Mouse (Mus musculus) kidney, adult 2 months (tissue): Measurements from ENCODE around the gene Cst12. TPM values are rescaled to one million over a fixed set of nuclear protein-coding genes. Genes with fewer than 3 reads are reported as not detected.

Experiments
- DNase-seq: peaks from one replicate; pipeline ENCODE4 v3.0.0; 2021
- H3K27ac ChIP-seq: fragments of 200-500 bp; 2 replicates; pipeline ENCODE4 v1.5.1; 2012; ENCODE audit warnings: low read depth, low read length, control low read depth, inconsistent platforms; ENCODE audit not compliant: insufficient read depth
- H3K27me3 ChIP-seq: fragments of 200-500 bp; replicated peaks from 2 replicates; pipeline ENCODE4 v1.6.1; 2012; ENCODE audit warnings: mild to moderate bottlenecking, moderate library complexity, low read length, inconsistent platforms; ENCODE audit not compliant: control insufficient read depth, insufficient read depth
- H3K36me3 ChIP-seq: fragments of 200-500 bp; 2 replicates; pipeline ENCODE4 v1.6.1; 2012; ENCODE audit warnings: mild to moderate bottlenecking, moderate library complexity, low read length, inconsistent platforms; ENCODE audit not compliant: control insufficient read depth, insufficient read depth
- H3K4me1 ChIP-seq: fragments of 200-500 bp; 2 replicates; pipeline ENCODE4 v1.6.1; 2011; ENCODE audit warnings: low read length; ENCODE audit not compliant: control insufficient read depth, insufficient read depth
- H3K4me3 ChIP-seq: fragments of 200-500 bp; 2 replicates; pipeline ENCODE4 v1.5.1; 2011; ENCODE audit warnings: mild to moderate bottlenecking, low read depth, low read length, control low read depth; ENCODE audit not compliant: insufficient read depth
- CTCF ChIP-seq: fragments of 200-500 bp; conservative IDR thresholded peaks from 2 replicates; pipeline ENCODE4 v1.5.1; 2011; ENCODE audit warnings: low read depth, mild to moderate bottlenecking, control low read depth, low read length, moderate library complexity, mixed read lengths; ENCODE audit not compliant: insufficient read depth, insufficient read length
- POLR2A ChIP-seq: fragments of 200-500 bp; IDR thresholded peaks from one replicate; pipeline ENCODE4 v1.6.1; 2011; ENCODE audit warnings: low read depth, low read length, control low read depth
- WGBS: fragments of 180-500 bp; shearing (Covaris S2); methylation state at CpG from one replicate; pipeline ENCODE4 v1.1.7; 2018; 5-methylcytosine and 5-hydroxymethylcytosine counted together
- polyA plus RNA-seq: library from polyadenylated mRNA; depleted of rRNA; stranded (reverse); fragments of >200 nt; gene quantifications from 2 replicates; pipeline ENCODE4 v1.2.3, GENCODE M21; 2012; rRNA removed

The Cst12 gene
- polyA plus RNA-seq, 1 experiment: 0.17 TPM

DNA sequence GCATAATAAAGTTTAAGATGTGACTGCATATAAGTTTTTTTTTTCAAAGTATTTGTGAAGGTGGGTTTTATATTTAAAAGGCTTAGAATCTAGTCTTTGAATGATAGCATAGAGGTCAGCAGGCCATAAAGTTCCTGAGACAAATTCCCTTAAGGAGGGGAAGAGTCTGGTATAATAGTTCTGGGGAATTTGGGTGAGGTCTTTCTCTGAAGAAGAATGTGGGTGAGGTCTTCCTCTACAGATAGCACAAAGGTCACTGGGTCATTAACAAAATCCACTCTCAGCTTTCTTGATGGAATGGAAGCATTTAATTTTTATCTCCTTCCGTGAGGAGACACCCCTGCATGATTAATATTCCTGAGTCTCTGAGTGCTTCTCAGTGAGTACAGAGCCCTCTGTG, 36.8 kb downstream of the Cst12 start:
- no peak overlapping the region for H3K4me3 ChIP-seq
- peak; percentile 3 for DNase-seq
- WGBS: 57% methylated on average over 1 of the region's 1 CpGs
- H3K27me3 ChIP-seq: no peaks in the 10 kb centered on the region
- H3K4me1 ChIP-seq: no peaks in the 10 kb centered on the region
- no peaks in the 10 kb centered on the region for H3K36me3 ChIP-seq
- TF ChIP-seq POLR2A (no peak), CTCF (no peak)
- H3K27ac ChIP-seq: no peak overlapping the region

DNA sequence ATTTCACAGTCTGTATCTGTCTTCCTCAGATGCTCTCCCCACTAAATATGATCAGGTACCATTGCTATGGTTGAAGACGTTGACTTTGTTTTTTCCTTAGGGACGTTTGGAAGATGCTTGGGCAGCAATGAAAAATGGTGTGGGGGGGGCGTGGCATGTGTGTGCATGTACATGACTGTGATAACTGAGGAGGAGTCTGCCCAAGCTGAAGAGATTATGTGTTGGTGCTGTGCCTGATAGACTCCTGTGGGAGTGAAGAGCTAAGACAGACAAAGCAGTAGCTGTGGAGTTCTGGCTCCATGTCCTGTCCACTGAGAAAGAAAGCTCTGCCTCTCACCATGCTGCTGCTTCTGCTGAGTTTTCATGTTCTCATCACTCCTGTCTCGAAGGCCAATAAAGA, 45.8 kb downstream of the Cst12 start, which contains the start of gene Cst9:
Gene Cst9 (plus strand): TSS at position 236 of the 400 bp plus-strand sequence.
- TF ChIP-seq POLR2A (no peak), CTCF (no peak)
- no peaks in the 10 kb centered on the region for H3K4me1 ChIP-seq
- H3K27me3 ChIP-seq: no peaks in the 10 kb centered on the region
- H3K27ac ChIP-seq: no peak within 1 kb of the TSS
- DNase-seq: no peak
- H3K4me3 ChIP-seq: no peak within 1 kb of the TSS
- 72% methylated on average over 4 of the region's 4 CpGs for WGBS
- no peaks in the 10 kb centered on the region for H3K36me3 ChIP-seq

DNA sequence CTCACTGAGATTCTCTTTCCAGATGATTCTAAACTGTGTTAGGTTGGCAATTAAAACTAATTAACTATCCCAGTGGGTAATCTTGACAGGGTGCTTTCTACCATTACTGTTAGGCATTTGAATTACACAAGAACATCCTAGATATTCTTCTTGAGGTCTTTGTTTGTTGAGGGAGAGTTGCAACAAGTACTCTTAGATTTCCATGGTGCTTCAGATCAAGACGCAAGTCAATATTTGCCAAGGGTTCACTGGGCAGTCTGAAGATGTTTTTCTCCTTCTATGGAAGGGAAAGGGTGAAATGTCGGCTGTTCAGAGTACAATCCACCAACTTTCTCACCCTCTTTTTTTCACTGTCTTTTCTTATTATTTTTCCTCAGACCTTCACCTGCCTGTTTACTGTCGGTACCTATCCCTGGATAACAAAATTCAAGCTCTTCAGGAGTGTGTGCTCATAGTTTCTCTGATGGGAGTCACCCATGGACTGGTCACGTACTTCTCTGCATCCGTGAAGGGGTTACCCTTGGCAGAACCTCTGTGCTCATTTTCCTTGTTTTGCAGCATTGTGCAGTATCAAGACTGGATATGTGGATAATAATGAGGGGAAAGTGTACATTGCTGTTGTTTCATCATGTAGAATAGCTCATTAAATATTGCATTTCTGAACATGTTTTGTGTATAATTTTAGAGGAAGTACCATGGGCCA, 49.1 kb downstream of the Cst12 start:
- TF ChIP-seq CTCF: no peak
- DNase-seq: no peak
- Histone ChIP-seq H3K27me3 (no peaks in the 10 kb centered on the region), H3K4me3 (no peak overlapping the region), H3K36me3 (no peaks in the 10 kb centered on the region), H3K4me1 (no peaks in the 10 kb centered on the region), H3K27ac (no peak overlapping the region)
- WGBS: 85% methylated on average over 5 of the region's 5 CpGs

DNA sequence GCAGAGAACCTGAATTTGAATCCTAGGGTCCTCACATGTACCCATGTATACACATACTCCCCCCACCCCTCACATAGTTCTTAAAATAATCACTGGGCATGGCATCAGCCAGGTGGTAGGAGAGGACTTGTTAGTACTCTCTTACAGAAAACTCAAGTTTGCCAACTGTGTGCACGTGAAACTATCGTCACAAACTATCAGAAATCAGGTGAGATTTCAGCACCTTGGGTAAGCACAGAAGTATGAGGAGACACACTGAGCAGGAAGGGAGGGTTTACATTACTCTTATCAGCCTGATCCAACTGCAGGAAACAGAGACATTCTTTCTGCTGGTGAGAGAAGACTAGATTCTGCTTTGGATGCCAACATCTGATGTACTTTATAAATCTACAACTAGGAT, 50.1 kb downstream of the Cst12 start:
- Histone ChIP-seq H3K4me3 (no peak overlapping the region), H3K27me3 (no peaks in the 10 kb centered on the region), H3K27ac (no peak overlapping the region), H3K4me1 (no peaks in the 10 kb centered on the region), H3K36me3 (no peaks in the 10 kb centered on the region)
- TF ChIP-seq POLR2A: no peak
- no peak for TF ChIP-seq CTCF
- WGBS: 84% methylated on average over 2 of the region's 2 CpGs
- no peak for DNase-seq

Other genes with a start within 250 kb of the Cst12 start
- 17.7 and 18.8 TPM in 2 replicates for gene Nxt1, start 116.8 kb upstream of the Cst12 start, polyA plus RNA-seq
- gene Gzf1, start 108.3 kb upstream of the Cst12 start, polyA plus RNA-seq: 10.1 and 12.0 TPM in 2 replicates
- gene Napb, start 56.9 kb upstream of the Cst12 start, polyA plus RNA-seq: 0.99 and 1.5 TPM in 2 replicates
- not detected in 2 replicates for gene Cstl1, start 39.0 kb upstream of the Cst12 start, polyA plus RNA-seq
- gene Cst11, start 17.9 kb upstream of the Cst12 start, polyA plus RNA-seq: not detected in 2 replicates
- not detected in 2 replicates for gene 8030411F24Rik, start 7.4 kb upstream of the Cst12 start, polyA plus RNA-seq
- gene Cst8, start 9.4 kb downstream of the Cst12 start, polyA plus RNA-seq: 0.11 TPM in 1 of 2 replicates, not detected in the other
- gene Cst13, start 30.7 kb downstream of the Cst12 start, polyA plus RNA-seq: not detected in 2 replicates
- gene Cst9, start 45.8 kb downstream of the Cst12 start, polyA plus RNA-seq: not detected in 2 replicates
- not detected in 2 replicates for gene 9230104L09Rik, start 75.7 kb downstream of the Cst12 start, polyA plus RNA-seq
- gene Cst3, start 86.3 kb downstream of the Cst12 start, polyA plus RNA-seq: 968 and 1,101 TPM in 2 replicates
- not detected in 2 replicates for gene Gm1330, start 213.9 kb downstream of the Cst12 start, polyA plus RNA-seq
- gene Gm10750, start 227.9 kb downstream of the Cst12 start, polyA plus RNA-seq: not detected in 2 replicates